30 mouse cellular contexts compared by ENCODE assay signal in genomic region chr13:8854769-8855168, GRCm38 (mm10).
"Had no signal": no experiment of that assay in that cellular context is flagged by ENCODE, and none has a peak within 500 bp of the region (broad histone marks: within the 10 kb centered on the region; RNA-seq: fewer than 3 reads in every experiment).

No protein-coding gene starts in this region.

- H3K4me3 ChIP-seq: left cerebral cortex, adult 2 months; limb, embryonic 10.5 days; limb, embryonic 12.5 days; limb, embryonic 13.5 days; limb, embryonic 15.5 days; liver, embryonic 12.5 days; liver, embryonic 13.5 days; liver, embryonic 15.5 days; lung, embryonic 15.5 days; megakaryocyte, embryonic 14.5 days; midbrain, embryonic 10.5 days; midbrain, embryonic 12.5 days; midbrain, embryonic 13.5 days; midbrain, embryonic 15.5 days; myocyte had no signal

- H3K9me3 ChIP-seq: limb, embryonic 10.5 days; limb, embryonic 12.5 days; limb, embryonic 13.5 days; limb, embryonic 15.5 days; liver, embryonic 12.5 days; liver, embryonic 13.5 days; liver, embryonic 15.5 days; lung, embryonic 15.5 days; megakaryocyte, embryonic 14.5 days; midbrain, embryonic 10.5 days; midbrain, embryonic 12.5 days; midbrain, embryonic 13.5 days; midbrain, embryonic 15.5 days had no signal

- H3K4me1 ChIP-seq: limb, embryonic 10.5 days; limb, embryonic 12.5 days; limb, embryonic 13.5 days; limb, embryonic 15.5 days; lung, embryonic 15.5 days; midbrain, embryonic 10.5 days; midbrain, embryonic 12.5 days; midbrain, embryonic 13.5 days; midbrain, embryonic 15.5 days had no signal

- H3K27me3 ChIP-seq: limb, embryonic 12.5 days; limb, embryonic 13.5 days; limb, embryonic 15.5 days; liver, embryonic 12.5 days; liver, embryonic 13.5 days; liver, embryonic 15.5 days; lung, embryonic 15.5 days; megakaryocyte, embryonic 14.5 days; midbrain, embryonic 12.5 days; midbrain, embryonic 13.5 days; midbrain, embryonic 15.5 days had no signal

- H3K4me2 ChIP-seq: limb, embryonic 12.5 days; limb, embryonic 13.5 days; limb, embryonic 15.5 days; liver, embryonic 11.5 days; liver, embryonic 12.5 days; liver, embryonic 13.5 days; liver, embryonic 15.5 days; lung, embryonic 14.5 days; lung, embryonic 15.5 days; midbrain, embryonic 11.5 days; midbrain, embryonic 12.5 days; midbrain, embryonic 13.5 days; midbrain, embryonic 15.5 days had no signal

- H3K27ac ChIP-seq: left cerebral cortex, adult 2 months; limb, embryonic 10.5 days; limb, embryonic 12.5 days; limb, embryonic 13.5 days; limb, embryonic 15.5 days; liver, embryonic 12.5 days; liver, embryonic 13.5 days; liver, embryonic 14.5 days; liver, embryonic 15.5 days; lung, embryonic 15.5 days; macrophage; midbrain, embryonic 10.5 days; midbrain, embryonic 12.5 days; midbrain, embryonic 13.5 days; midbrain, embryonic 15.5 days had no signal

- H3K9ac ChIP-seq: limb, embryonic 12.5 days; limb, embryonic 13.5 days; limb, embryonic 15.5 days; liver, embryonic 12.5 days; liver, embryonic 13.5 days; liver, embryonic 14.5 days; liver, embryonic 15.5 days; liver, postnatal 0 days; lung, embryonic 14.5 days; lung, embryonic 15.5 days; midbrain, embryonic 12.5 days; midbrain, embryonic 13.5 days; midbrain, embryonic 15.5 days had no signal

- DNase-seq: left cerebral cortex, postnatal 4 days; liver; liver, embryonic 13.5 days; liver, postnatal 0 days; lung, adult 18-20 months; lung, adult 2 months; lung, embryonic 14.5 days; lung, postnatal 10 days; lung, postnatal 14 days; lung, postnatal 36 days; lung, postnatal 4 days; midbrain, embryonic 14.5 days had no signal
